Mouse (Mus musculus): ENCODE results near the gene Kif16b. TPM values are rescaled to one million over a fixed set of nuclear protein-coding genes. Genes with fewer than 3 reads are reported as not detected.

Kif16b gene
- total and polyA plus RNA-seq, 3 experiments: 16.1 to 38.3 (median 32.3) TPM

DNA sequence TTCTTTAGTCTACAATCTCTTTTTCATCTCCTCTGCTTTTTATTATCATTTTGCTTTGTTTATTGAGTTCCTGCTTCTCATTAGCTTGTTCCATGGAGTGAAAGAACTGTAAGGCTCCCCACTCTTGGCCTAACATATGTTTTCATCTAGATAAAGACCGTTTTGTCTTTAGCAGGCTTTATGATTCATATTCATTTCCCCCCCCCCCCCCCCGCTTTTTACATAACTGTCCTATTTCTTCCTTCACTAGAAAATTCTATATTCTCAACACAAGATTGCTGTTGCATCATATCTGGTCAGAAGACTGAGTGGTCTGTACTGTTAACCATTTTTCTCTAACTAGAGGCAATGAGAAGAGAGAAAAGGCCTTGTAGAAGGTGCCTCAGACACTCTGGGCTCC, 137.1 kb downstream of the Kif16b start:
- H3K4me1 ChIP-seq (ENCODE audit: control insufficient read depth, insufficient read depth, low read length): no peaks in the 10 kb centered on the region; the same call in 1 of the 2 replicates
- H3K9ac ChIP-seq (ENCODE audit: low read depth, low read length): no peak overlapping the region
- no peak overlapping the region for H3K27ac ChIP-seq
- WGBS: 76% methylated on average over 2 of the region's 2 CpGs
- H3K4me3 ChIP-seq: no peak overlapping the region
- no peak for TF ChIP-seq CTCF (IDR thresholded peaks at IDR 0.05)
- no peak for TF ChIP-seq POLR2A (IDR thresholded peaks at IDR 0.05; ENCODE audit: insufficient read depth, low read depth, low read length)
- TF ChIP-seq EP300 (IDR thresholded peaks at IDR 0.05; ENCODE audit: insufficient read depth, low read depth, low read length): no peak
- peaks cover 4% of the 10 kb centered on the region for H3K36me3 ChIP-seq (ENCODE audit: control insufficient read depth, insufficient read depth, low read length)
- intact Hi-C loops (cut with DNase I): no loop called here
- H3K79me2 ChIP-seq (replicated peaks; ENCODE audit: control insufficient read depth, insufficient read depth, low read length): no peaks in the 10 kb centered on the region
- no peak for DNase-seq
- H3K27me3 ChIP-seq (ENCODE audit: control insufficient read depth, insufficient read depth, low read length): no peaks in the 10 kb centered on the region

DNA sequence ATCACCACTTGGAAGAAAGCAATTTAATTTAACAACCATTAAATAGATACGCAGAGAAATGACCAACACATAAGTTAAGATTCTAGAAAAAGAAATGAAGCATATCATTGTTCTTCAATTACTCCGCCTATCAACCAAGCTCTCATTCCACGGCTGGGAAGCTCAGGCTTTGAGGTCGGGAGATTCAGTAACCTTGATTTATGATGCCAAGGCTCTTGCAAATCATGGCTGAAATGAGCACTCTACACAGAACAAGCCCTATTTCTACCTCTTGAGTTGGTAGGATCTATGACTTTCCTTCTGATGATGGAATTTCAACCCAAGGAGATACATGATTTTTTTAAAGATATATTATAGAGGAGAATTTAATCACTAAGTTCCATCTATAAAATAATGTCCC, 140.5 kb downstream of the Kif16b start:
- WGBS: 78% methylated on average over 4 of the region's 4 CpGs
- Histone ChIP-seq H3K27me3 (ENCODE audit: control insufficient read depth, insufficient read depth, low read length) (no peaks in the 10 kb centered on the region), H3K27ac (no peak overlapping the region), H3K4me3 (no peak overlapping the region), H3K36me3 (ENCODE audit: control insufficient read depth, insufficient read depth, low read length) (peaks cover 4% of the 10 kb centered on the region), H3K79me2 (replicated peaks; ENCODE audit: control insufficient read depth, insufficient read depth, low read length) (no peaks in the 10 kb centered on the region), H3K9ac (ENCODE audit: low read depth, low read length) (no peak overlapping the region), H3K4me1 (ENCODE audit: control insufficient read depth, insufficient read depth, low read length) (no peaks in the 10 kb centered on the region; the same call in 1 of the 2 replicates)
- intact Hi-C loops (cut with DNase I): no loop called here
- DNase-seq: no peak
- TF ChIP-seq EP300 (IDR thresholded peaks at IDR 0.05; ENCODE audit: insufficient read depth, low read depth, low read length) (no peak), CTCF (IDR thresholded peaks at IDR 0.05) (no peak), POLR2A (IDR thresholded peaks at IDR 0.05; ENCODE audit: insufficient read depth, low read depth, low read length) (no peak)

DNA sequence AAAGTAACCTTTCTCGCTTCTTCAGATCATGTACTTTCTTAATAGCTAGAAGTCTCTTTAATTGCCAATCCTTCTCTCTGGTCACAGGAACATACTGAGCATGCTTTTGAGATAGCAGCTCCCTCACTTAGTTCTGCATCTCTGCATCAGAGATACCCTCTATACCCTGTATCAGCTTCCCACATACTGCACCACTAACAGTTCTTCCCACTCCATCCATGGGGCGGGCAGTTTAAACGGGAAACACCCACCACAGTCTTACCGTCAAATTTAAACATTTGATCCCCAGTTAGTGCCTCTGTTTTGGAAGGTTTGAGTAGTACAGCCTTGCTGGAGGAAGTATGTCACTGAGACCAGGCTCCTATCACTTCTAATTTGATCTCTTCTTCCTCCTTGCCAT, 142.1 kb downstream of the Kif16b start:
- intact Hi-C loops (cut with DNase I): no loop called here
- TF ChIP-seq EP300 (IDR thresholded peaks at IDR 0.05; ENCODE audit: insufficient read depth, low read depth, low read length) (no peak), POLR2A (IDR thresholded peaks at IDR 0.05; ENCODE audit: insufficient read depth, low read depth, low read length) (no peak), CTCF (IDR thresholded peaks at IDR 0.05) (no peak)
- peaks cover 5% of the 10 kb centered on the region for H3K36me3 ChIP-seq (ENCODE audit: control insufficient read depth, insufficient read depth, low read length)
- no peak overlapping the region for H3K27ac ChIP-seq
- no peaks in the 10 kb centered on the region for H3K79me2 ChIP-seq (replicated peaks; ENCODE audit: control insufficient read depth, insufficient read depth, low read length)
- DNase-seq: no peak
- H3K9ac ChIP-seq (ENCODE audit: low read depth, low read length): no peak overlapping the region
- H3K4me1 ChIP-seq (ENCODE audit: control insufficient read depth, insufficient read depth, low read length): no peaks in the 10 kb centered on the region; the same call in 1 of the 2 replicates
- 86% methylated on average over 4 of the region's 4 CpGs for WGBS
- no peak overlapping the region for H3K4me3 ChIP-seq
- H3K27me3 ChIP-seq (ENCODE audit: control insufficient read depth, insufficient read depth, low read length): no peaks in the 10 kb centered on the region

DNA sequence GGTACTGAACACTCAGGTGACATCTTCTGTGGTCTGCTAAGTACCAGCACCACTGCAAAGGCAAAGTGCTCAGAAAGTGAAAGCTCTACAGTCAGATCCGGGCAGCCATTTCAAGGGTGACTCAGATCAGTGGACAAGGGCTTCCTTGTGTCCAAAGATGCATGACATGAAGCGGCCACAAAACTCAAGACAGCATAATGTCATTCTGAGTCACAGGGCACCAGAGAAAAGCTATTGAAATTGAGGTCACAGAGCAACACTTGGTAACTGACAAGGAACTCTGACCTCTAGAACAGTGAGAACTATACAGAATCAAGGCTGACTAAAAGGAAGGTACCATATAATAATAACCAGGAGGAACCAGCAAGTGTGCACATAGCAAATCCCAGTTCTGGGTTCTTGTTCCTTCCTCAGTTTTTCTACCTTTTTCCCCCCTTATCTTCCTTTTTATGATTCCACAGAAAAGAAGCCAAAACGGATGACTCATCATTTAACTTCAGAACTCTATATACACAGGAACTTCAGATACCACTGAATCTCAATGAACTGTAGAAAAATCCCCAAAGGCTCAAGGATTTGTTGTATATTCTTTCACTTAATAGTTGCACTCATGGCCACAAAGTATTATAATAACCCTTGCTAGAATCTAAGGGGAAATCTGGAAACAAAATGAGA, 143.1 kb downstream of the Kif16b start:
- DNase-seq: no peak
- no peak for TF ChIP-seq POLR2A (IDR thresholded peaks at IDR 0.05; ENCODE audit: insufficient read depth, low read depth, low read length)
- no peak for TF ChIP-seq EP300 (IDR thresholded peaks at IDR 0.05; ENCODE audit: insufficient read depth, low read depth, low read length)
- TF ChIP-seq CTCF (IDR thresholded peaks at IDR 0.05): no peak
- WGBS: 80% methylated on average over 3 of the region's 3 CpGs

DNA sequence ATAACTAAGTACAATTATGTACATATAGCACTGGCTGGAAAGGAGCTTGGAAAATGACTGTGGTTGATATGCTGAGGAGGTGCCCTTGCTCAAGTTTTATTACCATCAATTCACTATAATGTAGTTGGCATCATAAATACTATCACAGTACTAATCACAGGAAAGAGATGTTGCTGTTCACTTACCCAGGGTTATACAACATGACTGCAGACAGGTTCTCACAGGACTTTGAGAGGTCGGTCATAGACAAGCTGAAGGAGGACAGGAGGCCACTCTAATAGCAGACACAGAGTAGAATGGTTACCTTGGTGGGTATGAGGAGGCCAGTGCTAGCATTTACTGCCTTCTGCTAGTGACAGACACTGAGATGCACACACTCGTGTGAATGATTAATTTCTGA, 162.0 kb downstream of the Kif16b start:
- no peak for TF ChIP-seq CTCF (IDR thresholded peaks at IDR 0.05)
- TF ChIP-seq POLR2A (IDR thresholded peaks at IDR 0.05; ENCODE audit: insufficient read depth, low read depth, low read length): no peak
- TF ChIP-seq EP300 (IDR thresholded peaks at IDR 0.05; ENCODE audit: insufficient read depth, low read depth, low read length): no peak
- Histone ChIP-seq H3K27ac (no peak overlapping the region), H3K4me1 (ENCODE audit: control insufficient read depth, insufficient read depth, low read length) (no peaks in the 10 kb centered on the region), H3K9ac (ENCODE audit: low read depth, low read length) (no peak overlapping the region), H3K36me3 (ENCODE audit: control insufficient read depth, insufficient read depth, low read length) (no peaks in the 10 kb centered on the region), H3K79me2 (replicated peaks; ENCODE audit: control insufficient read depth, insufficient read depth, low read length) (no peaks in the 10 kb centered on the region; the same call in 1 of the 2 replicates), H3K4me3 (no peak overlapping the region), H3K27me3 (ENCODE audit: control insufficient read depth, insufficient read depth, low read length) (no peaks in the 10 kb centered on the region)
- intact Hi-C loops (cut with DNase I): no loop called here
- WGBS: 84% methylated on average over 2 of the region's 2 CpGs
- no peak for DNase-seq

More for the DNA sequence above, 143.1 kb downstream of the Kif16b start:
- intact Hi-C loops (cut with DNase I): no loop called here
- no peak overlapping the region for H3K4me3 ChIP-seq
- no peaks in the 10 kb centered on the region for H3K79me2 ChIP-seq (replicated peaks; ENCODE audit: control insufficient read depth, insufficient read depth, low read length)
- H3K36me3 ChIP-seq (ENCODE audit: control insufficient read depth, insufficient read depth, low read length): peaks cover 5% of the 10 kb centered on the region
- H3K27ac ChIP-seq: no peak overlapping the region
- H3K4me1 ChIP-seq (ENCODE audit: control insufficient read depth, insufficient read depth, low read length): no peaks in the 10 kb centered on the region; the same call in 1 of the 2 replicates
- no peaks in the 10 kb centered on the region for H3K27me3 ChIP-seq (ENCODE audit: control insufficient read depth, insufficient read depth, low read length)
- H3K9ac ChIP-seq (ENCODE audit: low read depth, low read length): no peak overlapping the region

DNA sequence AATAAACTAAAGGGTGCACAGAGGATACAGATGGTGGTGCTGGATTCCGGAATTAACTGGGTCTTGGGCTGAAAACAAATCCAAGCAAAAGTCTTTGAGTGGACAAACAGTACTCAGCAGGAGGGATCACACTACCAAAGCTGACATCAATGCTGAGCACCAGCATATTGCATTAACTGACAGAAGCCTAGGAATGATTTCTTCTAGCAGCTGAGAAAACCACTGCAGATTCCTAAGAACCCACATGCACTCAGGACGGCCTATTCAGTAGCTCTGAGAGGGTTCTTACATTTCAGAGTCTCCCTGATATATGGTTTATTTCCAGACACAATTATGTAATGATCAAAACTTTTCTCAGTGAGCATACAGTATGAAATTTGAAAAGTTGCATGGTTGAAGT, 162.8 kb downstream of the Kif16b start:
- Histone ChIP-seq H3K27me3 (ENCODE audit: control insufficient read depth, insufficient read depth, low read length) (no peaks in the 10 kb centered on the region), H3K9ac (ENCODE audit: low read depth, low read length) (no peak overlapping the region), H3K4me1 (ENCODE audit: control insufficient read depth, insufficient read depth, low read length) (no peaks in the 10 kb centered on the region), H3K36me3 (ENCODE audit: control insufficient read depth, insufficient read depth, low read length) (no peaks in the 10 kb centered on the region), H3K27ac (no peak overlapping the region), H3K4me3 (no peak overlapping the region), H3K79me2 (replicated peaks; ENCODE audit: control insufficient read depth, insufficient read depth, low read length) (no peaks in the 10 kb centered on the region; the same call in 1 of the 2 replicates)
- 89% methylated on average over 2 of the region's 2 CpGs for WGBS
- TF ChIP-seq CTCF (IDR thresholded peaks at IDR 0.05) (no peak), POLR2A (IDR thresholded peaks at IDR 0.05; ENCODE audit: insufficient read depth, low read depth, low read length) (no peak), EP300 (IDR thresholded peaks at IDR 0.05; ENCODE audit: insufficient read depth, low read depth, low read length) (no peak)
- intact Hi-C loops (cut with DNase I): no loop called here
- DNase-seq: no peak

Measured in heart, adult 2 months (tissue).